Mouse (Mus musculus) embryonic facial prominence, embryonic 11.5 days (tissue): Measurements from ENCODE around the gene Cacna1f. TPM values are rescaled to one million over a fixed set of nuclear protein-coding genes. Genes with fewer than 3 reads are reported as not detected.

Source experiments
- polyA plus RNA-seq: library from polyadenylated mRNA; unstranded; fragments of >200 nt; fragmentation: Nextera tagmentation; extraction: Ambion mirVana; gene quantifications from 2 replicates; pipeline ENCODE4 v1.2.1, GENCODE M21; 2014

Cacna1f gene
- polyA plus RNA-seq, 1 experiment from 2014 or later: not detected

Other genes with a start within 250 kb of the Cacna1f start
- gene Usp27x, start 231.3 kb upstream of the Cacna1f start, polyA plus RNA-seq: 0.54 and 0.74 TPM in 2 replicates
- 0.07 TPM in 1 of 2 replicates, not detected in the other for gene Foxp3, start 33.4 kb upstream of the Cacna1f start, polyA plus RNA-seq
- 1.2 and 1.3 TPM in 2 replicates for gene Ppp1r3f, start 32.8 kb upstream of the Cacna1f start, polyA plus RNA-seq
- 26.9 TPM in 2 replicates for gene Ccdc22, start 1.6 kb upstream of the Cacna1f start, polyA plus RNA-seq
- gene Syp, start 31.4 kb downstream of the Cacna1f start, polyA plus RNA-seq: 5.3 and 5.8 TPM in 2 replicates
- gene Prickle3, start 50.2 kb downstream of the Cacna1f start, polyA plus RNA-seq: 2.6 and 2.9 TPM in 2 replicates
- gene Plp2, start 64.3 kb downstream of the Cacna1f start, polyA plus RNA-seq: 56.3 TPM in 2 replicates
- 0.10 and 0.15 TPM in 2 replicates for gene Magix, start 74.2 kb downstream of the Cacna1f start, polyA plus RNA-seq
- 42.2 and 44.2 TPM in 2 replicates for gene Gpkow, start 90.0 kb downstream of the Cacna1f start, polyA plus RNA-seq
- 17.3 and 22.6 TPM in 2 replicates for gene Wdr45, start 107.2 kb downstream of the Cacna1f start, polyA plus RNA-seq
- not detected in 2 replicates for gene Gm45208, start 115.2 kb downstream of the Cacna1f start, polyA plus RNA-seq
- gene Praf2, start 121.4 kb downstream of the Cacna1f start, polyA plus RNA-seq: 85.4 and 88.7 TPM in 2 replicates
- 14.5 and 20.2 TPM in 2 replicates for gene Ccdc120, start 143.8 kb downstream of the Cacna1f start, polyA plus RNA-seq
- 16.2 and 16.5 TPM in 2 replicates for gene Tfe3, start 155.5 kb downstream of the Cacna1f start, polyA plus RNA-seq
- gene Gripap1, start 182.7 kb downstream of the Cacna1f start, polyA plus RNA-seq: 35.6 and 35.9 TPM in 2 replicates
- 0.86 and 1.2 TPM in 2 replicates for gene Kcnd1, start 215.2 kb downstream of the Cacna1f start, polyA plus RNA-seq
- 36.4 and 37.1 TPM in 2 replicates for gene Otud5, start 234.3 kb downstream of the Cacna1f start, polyA plus RNA-seq